Mouse (Mus musculus): ENCODE results near the gene Ptgfrn.

Gene Ptgfrn

GRCm38 (mm10) chr3:101078344-101078743, 31.7 kb downstream of the Ptgfrn start:
- peak; percentile 79 for DNase-seq (ENCODE audit: low spot score)

DNA sequence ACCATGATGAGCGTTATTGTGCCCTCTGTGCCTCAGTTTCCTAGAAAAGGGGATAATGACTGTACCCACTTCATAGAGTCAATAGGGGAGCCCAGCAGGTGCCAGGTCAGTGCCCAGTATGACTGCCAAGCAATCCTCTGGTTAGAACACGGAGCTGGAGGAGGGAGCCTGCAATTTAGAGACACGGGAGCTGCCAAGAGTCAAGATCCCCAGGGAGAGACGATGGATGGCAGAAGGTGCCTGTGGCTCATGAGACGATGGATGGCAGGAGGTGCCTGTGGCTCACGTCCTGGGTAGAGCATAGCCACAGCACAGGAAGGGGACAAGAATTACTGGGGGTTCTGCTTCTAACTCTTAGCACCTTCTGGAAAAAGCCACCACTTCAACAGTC, 32.4 kb downstream of the Ptgfrn start:
- no peak for DNase-seq (ENCODE audit: low spot score)

DNA sequence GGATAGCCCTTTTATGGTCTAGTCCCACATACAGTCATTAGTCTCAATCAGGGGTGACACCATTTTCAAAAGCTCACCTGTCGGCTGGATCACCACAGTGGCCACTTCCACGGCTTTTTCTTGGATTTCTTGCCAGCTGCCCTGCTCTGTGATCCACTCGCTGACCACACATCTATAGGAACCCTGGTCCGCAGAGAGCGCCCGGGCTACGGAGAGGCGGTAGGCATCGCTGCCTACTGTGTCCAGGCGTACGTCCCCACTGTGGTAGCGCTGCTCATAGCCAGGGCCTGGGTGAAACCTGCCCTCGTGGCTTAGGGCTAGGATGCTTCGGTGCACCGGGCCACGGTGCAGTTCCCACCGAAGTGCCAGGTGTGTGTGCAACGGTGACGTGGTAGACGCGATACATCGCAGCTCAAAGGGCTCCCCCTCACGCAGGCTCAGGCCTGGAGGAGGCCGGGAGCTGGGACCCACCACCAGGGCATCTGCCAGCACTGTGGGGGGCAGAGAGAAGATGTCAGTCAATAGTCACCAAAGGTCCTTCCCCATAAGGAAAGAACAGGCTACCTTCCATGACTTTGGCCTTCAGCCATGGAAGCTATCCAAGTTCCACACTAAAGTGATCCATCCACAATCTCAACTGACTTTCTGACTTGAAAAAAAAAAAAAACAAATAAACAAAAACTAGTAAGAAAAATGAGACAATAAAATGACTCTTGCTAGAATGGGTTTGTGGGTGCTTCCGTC, 32.9 kb downstream of the Ptgfrn start:
- no peak for DNase-seq (ENCODE audit: low spot score)

DNA sequence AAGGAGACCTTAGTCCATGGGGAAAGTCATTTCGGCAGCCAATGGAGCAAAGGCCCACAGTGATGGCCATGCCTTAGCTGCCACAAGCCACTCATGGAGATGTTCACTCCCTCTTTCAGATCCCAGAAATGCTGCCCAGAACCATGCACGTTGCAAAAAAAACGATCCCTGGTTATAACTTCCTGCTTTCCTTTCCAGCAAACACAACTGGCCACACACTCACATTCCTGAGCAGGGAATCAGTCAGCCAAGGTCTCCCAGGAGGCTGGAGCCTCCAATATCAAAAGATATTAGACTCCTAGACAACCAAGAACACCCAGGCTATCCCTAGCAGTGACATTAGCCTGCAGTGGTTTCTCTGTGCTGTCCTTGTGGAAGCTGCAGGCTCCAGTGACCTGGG, 34.2 kb downstream of the Ptgfrn start:
- no peak for DNase-seq (ENCODE audit: low spot score)

DNA sequence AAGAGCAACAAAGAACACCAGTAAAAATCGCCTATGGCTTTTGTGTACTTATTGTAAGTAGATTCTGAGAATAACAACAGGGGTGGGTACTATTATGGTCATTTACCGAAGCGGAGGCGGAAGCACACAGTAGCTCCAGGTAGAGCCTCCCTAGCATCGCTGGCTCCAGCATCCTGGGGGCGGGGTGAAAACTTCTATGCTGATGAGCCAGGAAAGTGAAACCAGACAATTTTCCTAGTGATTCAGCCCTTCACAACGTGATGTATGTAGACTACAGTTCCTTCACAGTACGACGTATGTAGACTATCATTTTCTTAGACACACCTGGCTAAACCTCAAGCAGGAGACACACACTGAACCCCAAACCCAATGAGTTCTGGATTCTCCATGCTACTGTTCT, 36.7 kb downstream of the Ptgfrn start:
- DNase-seq (ENCODE audit: low spot score), result no peak

DNA sequence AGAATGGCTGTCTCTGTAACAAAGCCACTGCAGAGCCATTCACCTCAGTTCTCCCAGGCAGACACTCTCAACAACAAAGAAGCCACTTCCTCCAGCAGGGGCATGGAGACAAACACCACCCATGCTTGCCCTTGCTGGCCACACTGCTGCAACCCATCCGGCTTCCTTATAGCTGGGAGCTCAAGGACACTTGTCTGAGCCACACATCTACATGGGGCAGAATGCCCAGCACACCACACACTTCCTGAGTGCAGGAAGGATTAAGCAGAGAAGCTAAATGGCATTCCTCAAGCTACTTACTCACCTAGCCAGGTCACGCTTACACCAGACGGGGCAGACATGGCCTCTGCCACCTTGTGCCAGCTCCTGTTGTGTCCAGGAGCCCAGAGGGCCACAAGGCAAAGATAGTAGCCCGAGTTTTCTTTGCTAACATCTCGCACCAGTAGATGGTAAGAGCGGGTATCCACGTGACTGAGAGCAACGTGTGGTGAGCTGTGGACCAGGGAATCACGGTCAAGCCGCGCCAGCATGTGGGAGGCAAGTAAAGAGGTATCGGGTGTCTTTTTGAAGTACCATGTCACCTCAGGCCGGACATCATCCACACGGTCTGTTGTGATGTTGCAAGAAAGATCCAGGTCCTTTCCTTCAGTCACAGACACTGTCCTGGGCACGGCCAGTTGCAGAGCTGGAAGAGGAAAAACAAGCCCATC, 37.4 kb downstream of the Ptgfrn start:
- DNase-seq (ENCODE audit: low spot score), result no peak

DNA sequence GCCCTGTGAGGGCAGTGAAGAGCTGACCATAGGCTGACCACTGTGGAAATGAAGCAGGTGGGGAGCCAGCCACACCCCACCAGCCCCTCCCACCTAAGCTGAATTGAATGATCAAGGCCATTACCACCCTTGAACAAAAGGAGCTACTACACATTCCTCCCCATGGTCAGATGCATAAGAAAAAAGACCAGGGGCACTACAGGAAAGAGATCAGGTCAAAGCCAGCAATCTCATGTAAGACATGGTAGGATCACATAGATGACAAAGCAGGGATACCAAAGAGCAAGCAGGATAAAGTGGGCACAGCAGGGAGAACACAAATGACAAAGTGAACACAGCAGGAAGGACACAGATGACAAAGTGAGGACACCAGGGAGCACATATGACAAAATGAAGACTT, 38.5 kb downstream of the Ptgfrn start:
- DNase-seq (ENCODE audit: low spot score), result no peak

- DNase-seq (ENCODE audit: low spot score), result no peak
Measured at GRCm38 (mm10) chr3:101070796-101071235, 39.3 kb downstream of the Ptgfrn start.

GRCm38 (mm10) chr3:101070230-101070795, 39.8 kb downstream of the Ptgfrn start:
- no peak for DNase-seq (ENCODE audit: low spot score)

DNA sequence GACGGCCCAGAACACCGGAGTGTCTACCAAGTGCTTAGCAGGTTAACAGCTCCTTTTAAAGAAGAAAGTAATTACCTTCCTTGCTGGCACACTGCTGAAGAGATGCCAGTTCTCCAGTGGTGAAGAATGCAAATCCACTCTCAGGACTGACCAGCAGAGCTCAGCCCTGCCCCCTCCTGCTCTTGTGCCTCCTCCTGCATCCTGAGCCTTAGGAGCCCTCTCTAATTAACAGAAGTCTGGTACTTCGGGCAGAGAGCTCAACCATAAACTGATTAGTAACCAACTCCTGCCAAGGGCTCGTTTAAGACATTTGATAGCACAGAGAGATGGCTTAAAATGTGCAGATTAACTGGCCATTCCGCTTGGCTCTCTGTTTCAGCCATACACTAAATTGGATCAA, 41.4 kb downstream of the Ptgfrn start:
- no peak for DNase-seq (ENCODE audit: low spot score)

DNA sequence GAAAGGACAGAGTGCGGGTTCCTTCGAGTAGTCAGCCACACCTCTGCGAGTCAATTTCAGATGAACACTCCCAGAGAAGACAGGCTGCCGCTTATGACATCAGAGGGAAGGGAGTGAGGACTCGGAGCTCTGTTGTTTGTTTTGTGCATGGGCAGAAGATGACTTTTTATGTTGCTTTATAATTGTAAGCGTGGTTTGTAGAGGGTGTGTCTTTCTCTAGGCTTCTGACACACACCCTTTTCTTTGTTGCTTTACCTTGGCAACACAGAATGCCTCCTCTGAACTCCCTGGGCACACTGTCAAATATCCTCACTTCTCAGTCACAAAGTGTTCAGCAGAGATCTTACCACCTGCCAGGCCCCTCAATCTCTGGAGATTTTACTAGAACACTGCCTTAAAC, 43.9 kb downstream of the Ptgfrn start:
- no peak for DNase-seq (ENCODE audit: low spot score)

- DNase-seq (ENCODE audit: low spot score), result no peak
Measured at GRCm38 (mm10) chr3:101061865-101062585, 48.1 kb downstream of the Ptgfrn start.

DNA sequence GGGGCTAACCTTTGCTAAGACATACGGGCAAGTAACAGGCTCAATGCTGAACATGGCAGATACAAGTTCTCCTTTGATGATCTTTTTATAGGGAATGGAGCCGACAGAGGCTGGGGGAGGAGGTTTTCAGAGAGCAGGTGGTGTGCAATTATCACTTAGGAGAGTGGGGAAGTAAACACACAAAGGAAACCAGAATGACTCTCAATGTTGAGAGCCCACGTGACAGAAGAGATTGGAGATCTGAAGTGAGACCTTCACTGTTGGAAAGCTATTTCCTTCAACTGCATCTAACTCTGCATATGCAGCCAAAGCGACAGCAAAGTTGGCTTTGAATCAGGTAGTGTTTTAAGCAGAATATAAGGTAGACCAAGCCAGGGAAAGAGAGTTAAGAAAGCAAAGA, 50.9 kb downstream of the Ptgfrn start:
- no peak for DNase-seq (ENCODE audit: low spot score)

GRCm38 (mm10) chr3:101058203-101058602, 51.9 kb downstream of the Ptgfrn start:
- no peak for DNase-seq (ENCODE audit: low spot score)

GRCm38 (mm10) chr3:101055216-101055615, 54.9 kb downstream of the Ptgfrn start:
- DNase-seq (ENCODE audit: low spot score), result no peak

GRCm38 (mm10) chr3:101051601-101052000, 58.5 kb downstream of the Ptgfrn start:
- DNase-seq (ENCODE audit: low spot score), result no peak

DNA sequence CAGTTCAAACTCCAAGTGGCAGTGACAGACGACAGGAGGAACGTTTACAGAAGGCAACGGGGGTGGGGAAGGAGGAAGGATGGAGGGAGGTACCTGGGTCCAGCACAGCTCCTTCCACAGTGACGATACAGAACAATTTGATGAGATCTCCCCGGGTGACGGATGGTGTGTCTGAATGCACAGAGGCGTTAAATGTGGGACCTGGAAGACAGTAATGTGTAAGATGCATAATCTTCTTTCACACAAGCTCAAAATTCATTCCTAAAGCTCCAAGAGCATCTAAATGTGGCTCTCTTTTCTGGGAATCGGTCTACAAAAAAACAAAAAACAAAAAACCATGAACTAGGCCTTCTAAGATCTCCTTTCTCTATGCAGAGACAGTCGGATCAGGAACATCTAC, 60.1 kb downstream of the Ptgfrn start:
- no peak for DNase-seq (ENCODE audit: low spot score)

DNA sequence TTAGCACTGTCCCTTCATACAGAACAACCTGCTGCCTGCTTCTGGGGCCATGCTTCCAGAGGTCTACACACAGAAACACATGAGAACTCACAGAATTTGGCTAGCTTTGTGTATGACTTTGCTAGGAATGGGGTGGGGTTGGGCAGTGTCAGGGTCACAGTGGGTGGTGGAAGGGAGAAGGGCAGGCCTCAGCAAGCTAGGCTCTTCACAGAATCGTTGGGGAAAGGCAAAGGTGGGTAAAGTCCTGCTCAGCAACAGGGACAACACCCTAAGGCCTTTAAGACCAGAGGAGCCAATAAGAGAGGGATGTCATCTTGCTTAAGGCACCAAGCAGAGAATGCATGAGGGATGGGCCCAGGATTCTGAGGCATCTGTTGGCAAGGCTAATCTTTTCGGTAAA, 61.3 kb downstream of the Ptgfrn start:
- DNase-seq (ENCODE audit: low spot score), result no peak

- DNase-seq (ENCODE audit: low spot score), result peak; percentile 57
Measured at GRCm38 (mm10) chr3:101047586-101048275, 62.3 kb downstream of the Ptgfrn start.

DNA sequence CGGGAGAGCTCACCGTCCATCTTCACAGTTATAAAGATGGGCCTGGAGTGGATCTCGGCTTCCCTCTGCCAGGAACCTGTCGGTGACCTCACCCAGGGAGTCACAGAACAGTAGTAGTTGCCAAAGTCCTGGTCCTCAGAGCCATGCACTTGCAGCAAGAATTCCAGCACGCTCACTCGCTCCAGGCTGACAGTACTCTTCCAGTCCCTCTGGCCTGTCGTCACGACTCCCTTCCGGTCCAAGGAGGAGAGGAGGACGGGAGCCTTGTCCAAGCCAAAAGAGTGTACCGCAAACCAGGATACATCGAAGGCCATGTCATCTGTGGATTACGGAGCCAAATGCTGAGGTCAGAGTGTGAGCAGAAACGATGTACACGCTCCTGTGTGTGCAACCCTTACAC, 64.6 kb downstream of the Ptgfrn start:
- peak; percentile 56 for DNase-seq (ENCODE audit: low spot score)

DNA sequence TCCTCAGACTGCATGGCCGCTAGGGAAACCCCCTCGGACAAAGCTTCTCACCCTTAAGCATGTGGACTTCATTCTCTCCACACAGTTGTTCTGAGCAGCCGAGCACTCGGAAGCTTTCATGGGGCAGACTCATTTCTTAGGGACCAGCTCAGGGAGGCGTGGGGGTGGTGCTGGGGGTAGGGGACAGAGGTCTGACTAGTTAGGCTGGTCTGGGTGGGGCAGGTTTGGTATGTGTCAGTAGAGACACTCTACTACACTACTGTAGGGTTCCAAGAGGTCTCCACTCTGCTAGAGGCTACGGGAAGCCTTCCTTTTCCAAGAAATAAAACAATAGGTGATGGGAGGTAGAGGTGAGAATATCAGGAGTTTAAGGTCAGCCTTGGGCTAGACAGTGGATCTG, 65.4 kb downstream of the Ptgfrn start:
- no peak for DNase-seq (ENCODE audit: low spot score)

- DNase-seq (ENCODE audit: low spot score), result no peak
Measured at GRCm38 (mm10) chr3:101041997-101042396, 68.1 kb downstream of the Ptgfrn start.

All from testis, postnatal 10 days (tissue).